Mouse (Mus musculus) embryonic facial prominence, embryonic 12.5 days (tissue): ENCODE results near the gene Ube2f. TPM values are rescaled to one million over a fixed set of nuclear protein-coding genes. Genes with fewer than 3 reads are reported as not detected.

Source experiments
- ATAC-seq: fragments of 200-750 bp; cut with Nextera tagmentation; 2 replicates; pipeline ENCODE4 v1.8.0; 2017; ENCODE audit not compliant: insufficient number of reproducible peaks, insufficient read depth, low FRiP score, low TSS enrichment
- H3K27ac ChIP-seq: fragments of 300-500 bp; sonication (generic); 2 replicates; pipeline ENCODE4 v1.5.1; 2016; ENCODE audit warnings: mild to moderate bottlenecking
- H3K27me3 ChIP-seq: fragments of 300-500 bp; sonication (generic); 2 replicates; pipeline ENCODE4 v1.6.1; 2016; ENCODE audit warnings: mild to moderate bottlenecking, moderate library complexity
- H3K36me3 ChIP-seq: fragments of 300-500 bp; sonication (generic); 2 replicates; pipeline ENCODE4 v1.6.1; 2016; ENCODE audit warnings: mild to moderate bottlenecking
- H3K4me1 ChIP-seq: fragments of 300-500 bp; sonication (generic); 2 replicates; pipeline ENCODE4 v1.6.1; 2016
- H3K4me2 ChIP-seq: fragments of 300-500 bp; sonication (generic); replicated peaks from 2 replicates; pipeline ENCODE4 v1.6.1; 2016; ENCODE audit warnings: mild to moderate bottlenecking, moderate library complexity
- H3K4me3 ChIP-seq: fragments of 300-500 bp; sonication (generic); 2 replicates; pipeline ENCODE4 v1.5.1; 2016; ENCODE audit warnings: mild to moderate bottlenecking
- H3K9ac ChIP-seq: fragments of 300-500 bp; sonication (generic); 2 replicates; pipeline ENCODE4 v1.6.1; 2016; ENCODE audit warnings: mild to moderate bottlenecking, moderate library complexity
- H3K9me3 ChIP-seq: fragments of 300-500 bp; sonication (generic); 2 replicates; pipeline ENCODE4 v1.6.1; 2016; ENCODE audit warnings: mild to moderate bottlenecking, moderate library complexity
- whole genome bisulfite sequencing: fragments of 180-500 bp; shearing (Covaris S2); methylation state at CpG from one replicate; pipeline ENCODE4 v1.1.7; 2016; 5-methylcytosine and 5-hydroxymethylcytosine counted together
- polyA plus RNA-seq: library from polyadenylated mRNA; unstranded; fragments of >200 nt; fragmentation: Nextera tagmentation; extraction: Ambion mirVana; gene quantifications from 2 replicates; pipeline ENCODE4 v1.2.1, GENCODE M21; 2016

Gene Ube2f
- polyA plus RNA-seq, 1 experiment from 2014 or later = 72.4 TPM

DNA sequence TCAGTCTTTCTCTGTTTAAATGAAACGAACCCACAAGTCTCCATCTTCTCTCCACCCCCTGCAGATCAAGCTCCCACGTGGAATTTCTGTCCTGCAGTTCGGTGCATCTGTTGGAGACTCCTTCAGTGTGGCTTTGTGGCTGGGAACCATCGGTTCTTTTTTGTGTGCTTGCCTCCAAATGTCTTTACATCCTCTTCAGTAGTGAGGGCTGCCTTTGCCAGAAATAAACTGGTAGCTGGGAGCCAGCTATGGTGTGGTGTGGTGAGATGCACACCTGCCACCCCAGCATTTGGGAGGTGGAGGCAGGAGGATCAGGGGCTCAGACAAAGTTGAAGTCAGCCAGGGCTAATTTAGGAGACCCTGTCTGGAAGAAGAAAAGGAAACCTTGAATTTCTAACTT lies 82.0 kb downstream of the Ube2f start:
- 56% methylated on average over 4 of the region's 4 CpGs for WGBS
- H3K27ac ChIP-seq = 0 out of 2 replicates have a peak overlapping the region, but pooled peaks have one; percentile 23
- H3K4me1 ChIP-seq = 0 out of 2 replicates have a peak, but pooled peaks cover 3% of the 10 kb centered on the region
- H3K9me3 ChIP-seq = no peaks in the 10 kb centered on the region
- ATAC-seq = no peak
- H3K9ac ChIP-seq = no peak overlapping the region
- no peaks in the 10 kb centered on the region for H3K27me3 ChIP-seq
- no peaks in the 10 kb centered on the region for H3K36me3 ChIP-seq
- H3K4me2 ChIP-seq = no peak overlapping the region
- no peak overlapping the region for H3K4me3 ChIP-seq

DNA sequence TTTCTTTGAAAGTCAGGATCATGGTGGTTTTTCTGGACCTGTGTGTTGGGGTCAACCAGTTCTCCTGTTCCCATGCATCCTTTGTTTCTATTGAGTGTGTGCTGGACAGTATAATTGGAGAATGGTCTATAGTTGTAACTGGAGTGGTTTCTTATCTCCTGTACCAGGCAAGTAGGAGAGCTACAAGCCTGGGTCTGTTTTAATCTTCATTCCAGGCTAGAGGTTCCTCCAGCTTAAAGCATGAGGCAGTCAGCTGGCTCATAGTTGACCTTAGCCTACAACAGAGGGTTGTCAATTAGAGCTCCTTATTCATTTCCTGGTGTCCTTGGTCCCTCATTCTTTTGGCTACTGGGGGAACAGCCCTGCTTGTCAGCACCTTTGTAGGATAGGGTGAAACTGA lies 83.5 kb downstream of the Ube2f start:
- ATAC-seq = no peak
- H3K4me3 ChIP-seq = no peak overlapping the region
- no peak overlapping the region for H3K9ac ChIP-seq
- H3K9me3 ChIP-seq = no peaks in the 10 kb centered on the region
- H3K27me3 ChIP-seq = no peaks in the 10 kb centered on the region
- H3K27ac ChIP-seq = no peak overlapping the region
- no peaks in the 10 kb centered on the region for H3K36me3 ChIP-seq
- H3K4me1 ChIP-seq = 0 out of 2 replicates have a peak, but pooled peaks cover 3% of the 10 kb centered on the region
- H3K4me2 ChIP-seq = no peak overlapping the region

DNA sequence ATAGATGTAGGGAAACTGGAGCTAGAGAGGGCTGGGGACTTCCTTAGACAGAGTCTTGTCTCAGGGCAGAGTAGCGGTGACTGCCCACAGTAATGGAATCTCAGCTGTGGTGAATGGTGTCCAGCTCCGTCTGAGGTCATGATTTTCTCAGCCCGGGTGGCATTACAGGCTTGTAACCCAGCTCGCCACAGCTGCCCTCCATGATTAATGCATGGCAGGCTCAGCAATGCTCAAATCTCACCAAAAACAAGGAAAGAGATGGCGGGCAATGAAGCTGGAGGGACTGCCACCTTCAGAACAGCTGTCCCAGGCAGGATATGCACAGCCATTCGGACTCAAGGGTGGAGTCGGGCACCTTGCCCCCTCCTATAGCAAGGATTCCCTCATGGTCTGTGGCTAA lies 87.3 kb downstream of the Ube2f start:
- 85% methylated on average over 7 of the region's 7 CpGs for WGBS
- Histone ChIP-seq H3K4me1 (0 out of 2 replicates have a peak, but pooled peaks cover 3% of the 10 kb centered on the region), H3K4me2 (no peak overlapping the region), H3K36me3 (no peaks in the 10 kb centered on the region), H3K27me3 (peaks cover 14% of the 10 kb centered on the region), H3K27ac (no peak overlapping the region), H3K4me3 (no peak overlapping the region), H3K9me3 (no peaks in the 10 kb centered on the region), H3K9ac (no peak overlapping the region)
- ATAC-seq = no peak

Other genes starting within 250 kb of the Ube2f start
- gene Rbm44, start 105.2 kb upstream of the Ube2f start, polyA plus RNA-seq = 1.4 and 1.5 TPM in 2 replicates
- 1.2 and 1.9 TPM in 2 replicates for gene Ramp1, start 70.5 kb upstream of the Ube2f start, polyA plus RNA-seq
- gene Scly, start 48.0 kb downstream of the Ube2f start, polyA plus RNA-seq = 12.3 and 14.2 TPM in 2 replicates
- gene Espnl, start 71.8 kb downstream of the Ube2f start, polyA plus RNA-seq = 0.18 and 0.23 TPM in 2 replicates
- gene Klhl30, start 100.7 kb downstream of the Ube2f start, polyA plus RNA-seq = 0.46 and 1.3 TPM in 2 replicates
- 1.7 and 1.8 TPM in 2 replicates for gene Erfe, start 116.1 kb downstream of the Ube2f start, polyA plus RNA-seq
- gene Ilkap, start 148.5 kb downstream of the Ube2f start, polyA plus RNA-seq = 171 and 174 TPM in 2 replicates
- gene Hes6, start 163.7 kb downstream of the Ube2f start, polyA plus RNA-seq = 134 and 139 TPM in 2 replicates
- gene Per2, start 209.0 kb downstream of the Ube2f start, polyA plus RNA-seq = 2.5 TPM in 2 replicates
- gene Traf3ip1, start 244.3 kb downstream of the Ube2f start, polyA plus RNA-seq = 12.4 and 14.1 TPM in 2 replicates